Mouse (Mus musculus): ENCODE results near the gene Klhl18. TPM values are rescaled to one million over a fixed set of nuclear protein-coding genes. Genes with fewer than 3 reads are reported as not detected.
A peak's percentile ranks its signal among the peaks of the same experiment; 100 is the strongest.
"Not testable (repeated sequence)": the region's sequence is repeated elsewhere in the genome, so short reads cannot be mapped to it uniquely, and the experiment has no call there.

Gene Klhl18
- polyA plus RNA-seq, 1 experiment from 2014 or later = 4.5 TPM

DNA sequence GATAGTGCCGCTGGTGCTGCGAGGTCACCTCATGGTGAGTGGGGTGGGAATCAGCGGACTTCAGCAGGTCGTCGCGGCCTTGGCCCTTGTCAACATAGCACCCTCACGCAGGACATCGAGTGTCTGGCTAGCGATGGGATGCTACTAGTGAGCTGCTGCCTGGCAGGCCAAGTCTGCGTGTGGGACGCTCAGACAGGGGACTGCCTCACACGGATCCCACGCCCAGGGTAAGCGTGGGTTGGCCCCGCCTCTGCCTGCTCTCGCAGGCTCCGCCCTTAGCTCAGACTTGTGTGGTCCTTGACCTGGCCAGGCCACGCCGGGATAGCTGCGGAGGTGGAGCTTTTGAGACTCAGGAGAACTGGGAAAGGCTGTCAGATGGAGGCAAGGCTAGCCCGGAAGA, 95.8 kb downstream of the Klhl18 start:
- Histone ChIP-seq H3K4me3 (ENCODE audit: low read depth, low read length) (no peak overlapping the region), H3K9ac (replicated peaks; ENCODE audit: low read depth) (no peak overlapping the region), H3K4me2 (replicated peaks; ENCODE audit: low read depth, low read length) (peak overlapping the region; percentile 35), H3K36me3 (ENCODE audit: insufficient read depth, low read length) (0 out of 2 replicates have a peak, but pooled peaks cover 4% of the 10 kb centered on the region), H3K9me3 (ENCODE audit: low read length) (no peaks in the 10 kb centered on the region), H3K27me3 (replicated peaks; ENCODE audit: insufficient read depth, low read length) (no peaks in the 10 kb centered on the region), H3K27ac (ENCODE audit: low read length) (no peak overlapping the region), H3K4me1 (ENCODE audit: insufficient read depth, low read depth, low read length) (no peaks in the 10 kb centered on the region)
- peak; percentile 35 for DNase-seq (ENCODE audit: low spot score)
- peak; percentile 75 for ATAC-seq
- no peak for TF ChIP-seq EP300 (IDR thresholded peaks at IDR 0.05)
- TF ChIP-seq CTCF (IDR thresholded peaks at IDR 0.05) = no peak
- 33% methylated on average over 21 of the region's 21 CpGs for WGBS

DNA sequence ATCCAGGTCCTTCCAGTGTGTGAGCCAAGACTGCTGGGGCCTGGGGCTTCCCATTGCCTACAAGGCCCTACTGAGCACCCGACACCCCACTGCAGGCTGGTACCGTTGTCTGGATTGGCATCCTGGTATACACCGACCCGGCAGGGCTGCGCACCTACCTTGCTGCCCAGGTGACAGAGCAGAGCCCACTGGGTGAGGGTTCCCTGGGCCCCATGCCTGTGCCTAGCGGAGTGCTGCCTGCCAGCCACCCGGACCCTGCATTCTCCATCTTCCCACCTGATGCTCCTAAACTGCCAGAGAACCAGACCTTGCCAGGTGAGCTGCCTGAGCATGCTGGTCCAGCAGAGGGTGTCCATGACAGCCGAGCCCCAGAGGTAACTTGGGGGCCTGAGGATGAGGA, 97.1 kb downstream of the Klhl18 start:
- 91% methylated on average over 8 of the region's 8 CpGs for WGBS

DNA sequence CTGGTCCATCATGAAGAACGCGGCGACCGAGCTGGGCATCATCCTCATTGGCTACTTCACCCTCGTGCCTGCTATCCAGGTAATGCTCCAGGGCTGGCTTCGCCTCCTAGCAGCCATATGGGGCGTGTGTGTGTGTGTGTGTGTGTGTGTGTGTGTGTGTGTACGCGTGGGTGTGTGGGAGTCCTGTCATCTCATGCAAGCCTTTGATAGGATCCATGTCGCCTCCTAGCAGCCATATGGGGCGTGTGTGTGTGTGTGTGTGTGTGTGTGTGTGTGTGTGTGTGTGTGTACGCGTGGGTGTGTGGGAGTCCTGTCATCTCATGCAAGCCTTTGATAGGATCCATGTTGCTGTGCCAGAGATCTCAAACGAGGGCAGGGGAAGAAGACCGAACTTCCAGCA, 98.8 kb downstream of the Klhl18 start:
- 84% methylated on average over 15 of the region's 15 CpGs for WGBS
- H3K4me2 ChIP-seq (replicated peaks; ENCODE audit: low read depth, low read length); H3K36me3 ChIP-seq (ENCODE audit: insufficient read depth, low read length): not testable (repeated sequence)

More for the DNA sequence above, 97.1 kb downstream of the Klhl18 start:
- H3K4me1 ChIP-seq (ENCODE audit: insufficient read depth, low read depth, low read length) = no peaks in the 10 kb centered on the region
- no peak overlapping the region for H3K27ac ChIP-seq (ENCODE audit: low read length)
- H3K9me3 ChIP-seq (ENCODE audit: low read length) = no peaks in the 10 kb centered on the region
- no peak for TF ChIP-seq EP300 (IDR thresholded peaks at IDR 0.05)
- no peak for TF ChIP-seq CTCF (IDR thresholded peaks at IDR 0.05)
- H3K36me3 ChIP-seq (ENCODE audit: insufficient read depth, low read length) = 0 out of 2 replicates have a peak, but pooled peaks cover 4% of the 10 kb centered on the region
- H3K9ac ChIP-seq (replicated peaks; ENCODE audit: low read depth) = no peak overlapping the region
- H3K4me3 ChIP-seq (ENCODE audit: low read depth, low read length) = no peak overlapping the region
- DNase-seq (ENCODE audit: low spot score) (no peak), ATAC-seq (no peak)
- H3K4me2 ChIP-seq (replicated peaks; ENCODE audit: low read depth, low read length) = no peak overlapping the region
- H3K27me3 ChIP-seq (replicated peaks; ENCODE audit: insufficient read depth, low read length) = no peaks in the 10 kb centered on the region

More for the DNA sequence above, 98.8 kb downstream of the Klhl18 start:
- not testable (repeated sequence) for H3K4me1 ChIP-seq (ENCODE audit: insufficient read depth, low read depth, low read length); H3K9me3 ChIP-seq (ENCODE audit: low read length); H3K9ac ChIP-seq (replicated peaks; ENCODE audit: low read depth); H3K4me3 ChIP-seq (ENCODE audit: low read depth, low read length); DNase-seq (ENCODE audit: low spot score); H3K27ac ChIP-seq (ENCODE audit: low read length); H3K27me3 ChIP-seq (replicated peaks; ENCODE audit: insufficient read depth, low read length); ATAC-seq

Other genes with a start within 250 kb of the Klhl18 start
- 1.9 and 2.1 TPM in 2 replicates for gene Cspg5, start 232.9 kb downstream of the Klhl18 start, polyA plus RNA-seq (2015; fragmentation: Nextera tagmentation; extraction: Ambion mirVana)
- gene Elp6, start 171.5 kb downstream of the Klhl18 start, polyA plus RNA-seq (2015; fragmentation: Nextera tagmentation; extraction: Ambion mirVana) = 6.9 and 7.8 TPM in 2 replicates
- 18.1 and 21.3 TPM in 2 replicates for gene Scap, start 143.4 kb downstream of the Klhl18 start, polyA plus RNA-seq (2015; fragmentation: Nextera tagmentation; extraction: Ambion mirVana)
- gene Ptpn23, start 68.5 kb downstream of the Klhl18 start, polyA plus RNA-seq (2015; fragmentation: Nextera tagmentation; extraction: Ambion mirVana) = 8.8 and 11.2 TPM in 2 replicates
- gene Ngp, start 56.9 kb downstream of the Klhl18 start, polyA plus RNA-seq (2015; fragmentation: Nextera tagmentation; extraction: Ambion mirVana) = 24.6 and 30.7 TPM in 2 replicates
- 3.4 TPM in 2 replicates for gene Kif9, start 264 bp upstream of the Klhl18 start, polyA plus RNA-seq (2015; fragmentation: Nextera tagmentation; extraction: Ambion mirVana)
- gene Setd2, start 55.9 kb upstream of the Klhl18 start, polyA plus RNA-seq (2015; fragmentation: Nextera tagmentation; extraction: Ambion mirVana) = 22.0 and 24.0 TPM in 2 replicates
- gene Nradd, start 147.8 kb upstream of the Klhl18 start, polyA plus RNA-seq (2015; fragmentation: Nextera tagmentation; extraction: Ambion mirVana) = 45.2 and 46.6 TPM in 2 replicates
- 6.2 and 6.6 TPM in 2 replicates for gene Nbeal2, start 177.5 kb upstream of the Klhl18 start, polyA plus RNA-seq (2015; fragmentation: Nextera tagmentation; extraction: Ambion mirVana)
- gene Ccdc12, start 179.8 kb upstream of the Klhl18 start, polyA plus RNA-seq (2015; fragmentation: Nextera tagmentation; extraction: Ambion mirVana) = 180 and 200 TPM in 2 replicates

Measured in lung, postnatal 0 days (tissue).